Mouse (Mus musculus) Patski (cell line): ENCODE data around the gene Tgfa. TPM values are rescaled to one million over a fixed set of nuclear protein-coding genes. Genes with fewer than 3 reads are reported as not detected.

ENCODE experiments used
- ATAC-seq: fragments of 100-300 bp; one replicate; pipeline ENCODE4 v1.8.0; 2021
- CTCF ChIA-PET: fragments of 350-600 bp; sonication (Branson Sonifier 250); formaldehyde crosslinking; loops from one replicate; lab custom pipeline; 2022; ENCODE audit warnings: inconsistent platforms; lab: Charles Lee
- POLR2A ChIA-PET: fragments of 350-600 bp; sonication (Branson Sonifier 250); formaldehyde crosslinking; loops from one replicate; lab custom pipeline; 2022; ENCODE audit warnings: antibody characterized with exemption, inconsistent platforms; lab: Charles Lee
- DNase-seq: peaks from one replicate; pipeline ENCODE4 v3.0.0-alpha.2; 2011; ENCODE audit warnings: low read depth, low spot score
- H3K27me3 ChIP-seq: fragments of 371-371 bp; one replicate; pipeline ENCODE4 v1.5.1; 2021
- CTCF ChIP-seq: fragments of 100-300 bp; IDR thresholded peaks from one replicate; pipeline ENCODE4 v1.5.1; 2021
- in situ Hi-C: fragments of 300-500 bp; cut with MboI; formaldehyde crosslinking; loops from 3 replicates; pipeline ENCODE4 v1.11.1; 2018; ENCODE audit warnings: low pct_unique_long_range_greater_than_20kb, mixed read lengths
- polyA plus RNA-seq: library from polyadenylated mRNA; unstranded; gene quantifications from one replicate; pipeline ENCODE4 v1.2.3, GENCODE M21; 2021

The Tgfa gene
- polyA plus RNA-seq, 1 experiment from 2014 or later = 3.1 TPM

- ChIA-PET CTCF (no interaction called here), POLR2A (interaction anchor here (0.6 kb wide), 2 partner anchors 12 to 60 kb away, joined by 3 to 5 read pairs; no protein-coding TSS in a partner anchor)
- H3K27me3 ChIP-seq = no peaks in the 10 kb centered on the region
- ATAC-seq (no peak), DNase-seq (no peak)
- in situ Hi-C loops = no loop called here
- TF ChIP-seq CTCF = no peak
Observed at GRCm38 (mm10) chr6:86225604-86226003, 30.6 kb downstream of the Tgfa start.

GRCm38 (mm10) chr6:86232367-86232766 is 37.3 kb downstream of the Tgfa start:
- CTCF ChIA-PET = no interaction called here
- no peaks in the 10 kb centered on the region for H3K27me3 ChIP-seq

GRCm38 (mm10) chr6:86233512-86234430 is 38.7 kb downstream of the Tgfa start:
- ChIA-PET POLR2A (no interaction called here), CTCF (no interaction called here)
- in situ Hi-C loops = no loop called here
- ATAC-seq (no peak), DNase-seq (no peak)
- no peaks in the 10 kb centered on the region for H3K27me3 ChIP-seq
- no peak for TF ChIP-seq CTCF

More at GRCm38 (mm10) chr6:86232367-86232766, 37.3 kb downstream of the Tgfa start:
- no peak for TF ChIP-seq CTCF
- POLR2A ChIA-PET = no interaction called here
- in situ Hi-C loops = no loop called here
- ATAC-seq (no peak), DNase-seq (no peak)

GRCm38 (mm10) chr6:86244866-86245265 is 49.8 kb downstream of the Tgfa start:
- in situ Hi-C loops = no loop called here
- CTCF ChIA-PET = no interaction called here
- peaks cover 4% of the 10 kb centered on the region for H3K27me3 ChIP-seq
- DNase-seq (no peak), ATAC-seq (no peak)
- no peak for TF ChIP-seq CTCF
- POLR2A ChIA-PET = no interaction called here

- in situ Hi-C loops = no loop called here
- ATAC-seq (no peak), DNase-seq (no peak)
- POLR2A ChIA-PET = no interaction called here
- H3K27me3 ChIP-seq = peaks cover 4% of the 10 kb centered on the region
- TF ChIP-seq CTCF = no peak
- CTCF ChIA-PET = no interaction called here
Observed at GRCm38 (mm10) chr6:86245965-86246364, 50.9 kb downstream of the Tgfa start.

- TF ChIP-seq CTCF = no peak
- ChIA-PET CTCF (no interaction called here), POLR2A (interaction anchor here (0.6 kb wide), 1 partner anchor 85 kb away, joined by 4 read pairs; no protein-coding TSS in a partner anchor)
- DNase-seq (no peak), ATAC-seq (no peak)
- in situ Hi-C loops = no loop called here
- no peaks in the 10 kb centered on the region for H3K27me3 ChIP-seq
Observed at GRCm38 (mm10) chr6:86248562-86248961, 53.5 kb downstream of the Tgfa start.

GRCm38 (mm10) chr6:86249042-86249441 is 54.0 kb downstream of the Tgfa start:
- in situ Hi-C loops = no loop called here

GRCm38 (mm10) chr6:86250236-86250635 is 55.2 kb downstream of the Tgfa start:
- POLR2A ChIA-PET = no interaction called here
- no peak for TF ChIP-seq CTCF
- CTCF ChIA-PET = no interaction called here
- in situ Hi-C loops = no loop called here
- DNase-seq (no peak), ATAC-seq (no peak)
- no peaks in the 10 kb centered on the region for H3K27me3 ChIP-seq

More at GRCm38 (mm10) chr6:86249042-86249441, 54.0 kb downstream of the Tgfa start:
- POLR2A ChIA-PET = interaction anchor here (0.6 kb wide), 1 partner anchor 84 kb away, joined by 4 read pairs; no protein-coding TSS in a partner anchor
- no peak for ATAC-seq
- CTCF ChIA-PET = no interaction called here
- H3K27me3 ChIP-seq = no peaks in the 10 kb centered on the region
- no peak for TF ChIP-seq CTCF
- DNase-seq = no peak

- DNase-seq (no peak), ATAC-seq (no peak)
- H3K27me3 ChIP-seq = no peaks in the 10 kb centered on the region
- no peak for TF ChIP-seq CTCF
- ChIA-PET POLR2A (no interaction called here), CTCF (no interaction called here)
- in situ Hi-C loops = no loop called here
Observed at GRCm38 (mm10) chr6:86250830-86251229, 55.8 kb downstream of the Tgfa start.

- in situ Hi-C loops = no loop called here
- CTCF ChIA-PET = no interaction called here
- ATAC-seq (peak; percentile 63), DNase-seq (peak; percentile 15)
- POLR2A ChIA-PET = no interaction called here
- no peak for TF ChIP-seq CTCF
- H3K27me3 ChIP-seq = no peaks in the 10 kb centered on the region
Observed at GRCm38 (mm10) chr6:86252176-86253125, 57.4 kb downstream of the Tgfa start.
